In the genomic region with DNA sequence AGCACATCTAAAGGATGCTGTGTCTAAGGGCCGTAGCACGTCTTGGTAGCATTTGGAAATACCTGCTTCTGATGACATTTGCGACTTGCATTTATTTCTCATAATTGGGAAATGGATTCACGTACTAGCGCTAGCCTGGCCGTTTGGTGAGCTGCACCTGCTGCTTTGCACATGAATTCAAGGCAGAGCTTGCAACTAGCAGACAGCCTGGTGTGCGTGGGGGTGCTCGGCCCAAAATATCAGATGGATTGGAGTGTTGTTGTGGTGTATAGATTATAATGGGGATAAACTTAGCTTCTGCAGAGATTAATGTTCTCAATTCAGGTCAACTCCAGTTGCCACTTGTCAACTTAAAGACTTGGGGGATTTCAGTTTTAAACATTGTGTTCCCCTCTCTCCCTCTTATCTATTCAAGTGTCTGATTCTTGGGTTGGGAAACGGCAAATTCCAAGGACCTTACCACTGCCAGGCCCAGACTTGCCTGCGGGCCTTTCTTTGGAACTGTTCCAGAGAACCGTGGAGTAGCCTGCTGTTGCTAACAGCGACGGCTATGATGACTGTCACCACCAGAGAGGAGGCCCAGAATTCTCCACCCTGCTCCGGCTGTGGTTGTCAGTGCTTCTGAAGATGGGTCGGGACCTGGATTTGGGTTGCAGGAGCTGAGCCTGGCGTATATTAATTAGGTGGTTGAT, we compare ENCODE assay signal across 9 mouse cellular contexts. TPM values are rescaled to one million over a fixed set of nuclear protein-coding genes. Genes with fewer than 3 reads are reported as not detected.
DNase-seq lines count a peak whose midpoint lies in the region; ATAC-seq lines count a peak whose summit lies in the region.
"Had no signal": no experiment of that assay in that cellular context is flagged by ENCODE, and none has a peak within 500 bp of the region (broad histone marks: within the 10 kb centered on the region; RNA-seq: fewer than 3 reads in every experiment).

No protein-coding gene starts in this region.

- H3K27me3 ChIP-seq in forebrain, embryonic 13.5 days = no peaks in the 10 kb centered on the region
- no peaks in the 10 kb centered on the region for H3K27me3 ChIP-seq in forebrain, embryonic 10.5 days (ENCODE audit: poor library complexity, severe bottlenecking)
- H3K27me3 ChIP-seq in embryonic facial prominence, embryonic 15.5 days = no peaks in the 10 kb centered on the region

- no peak overlapping the region; the same call in 1 of the 2 replicates for H3K9ac ChIP-seq in forebrain, embryonic 13.5 days
- no peak overlapping the region for H3K9ac ChIP-seq in embryonic facial prominence, embryonic 15.5 days
- H3K9ac ChIP-seq: liver, embryonic 14.5 days had no signal

- 40% methylated on average over 16 of the region's 16 CpGs for WGBS in forebrain, embryonic 13.5 days
- 86% methylated on average over 16 of the region's 16 CpGs for WGBS in forebrain, embryonic 10.5 days
- WGBS in embryonic facial prominence, embryonic 15.5 days = 47% methylated on average over 16 of the region's 16 CpGs

- DNase-seq in forebrain, embryonic 10.5 days (ENCODE audit: extremely low spot score, low spot score) = no peak
- DNase-seq in adipocyte (ENCODE audit: low spot score) = peak; percentile 74
- DNase-seq in kidney, postnatal 4 days = peak; percentile 30 to 45
- peak; percentile 63 for DNase-seq in lung, postnatal 14 days
- no peak for DNase-seq in natural killer cell, adult 2 months (ENCODE audit: low spot score in 2 of 2)
- DNase-seq in gastrocnemius, postnatal 10 days = no peak

- H3K9me3 ChIP-seq in forebrain, embryonic 13.5 days (replicated peaks) = no peaks in the 10 kb centered on the region
- no peaks in the 10 kb centered on the region for H3K9me3 ChIP-seq in forebrain, embryonic 10.5 days
- no peaks in the 10 kb centered on the region for H3K9me3 ChIP-seq in embryonic facial prominence, embryonic 15.5 days (replicated peaks)

- no peak overlapping the region for H3K4me3 ChIP-seq in forebrain, embryonic 13.5 days
- no peak overlapping the region for H3K4me3 ChIP-seq in forebrain, embryonic 10.5 days
- H3K4me3 ChIP-seq in embryonic facial prominence, embryonic 15.5 days (replicated peaks) = no peak overlapping the region

- H3K27ac ChIP-seq in forebrain, embryonic 13.5 days = peak overlapping the region; percentile 84
- H3K27ac ChIP-seq in forebrain, embryonic 10.5 days = no peak overlapping the region; the same call in 1 of the 2 replicates
- peak overlapping the region; percentile 71; the same call in 1 of the 2 replicates for H3K27ac ChIP-seq in embryonic facial prominence, embryonic 15.5 days (replicated peaks)
- H3K27ac ChIP-seq: liver, embryonic 14.5 days had no signal

- H3K4me1 ChIP-seq in forebrain, embryonic 13.5 days = peaks cover 49% of the 10 kb centered on the region
- peaks cover 42% of the 10 kb centered on the region for H3K4me1 ChIP-seq in forebrain, embryonic 10.5 days
- peaks cover 45% of the 10 kb centered on the region for H3K4me1 ChIP-seq in embryonic facial prominence, embryonic 15.5 days

- peak; percentile 79 for ATAC-seq in forebrain, embryonic 13.5 days
- ATAC-seq in embryonic facial prominence, embryonic 15.5 days (ENCODE audit: insufficient number of reproducible peaks, low FRiP score, low TSS enrichment, low read depth) = no peak

- no peaks in the 10 kb centered on the region for H3K36me3 ChIP-seq in forebrain, embryonic 13.5 days (ENCODE audit: poor library complexity, severe bottlenecking)
- no peaks in the 10 kb centered on the region for H3K36me3 ChIP-seq in forebrain, embryonic 10.5 days (replicated peaks)
- H3K36me3 ChIP-seq in embryonic facial prominence, embryonic 15.5 days = no peaks in the 10 kb centered on the region

- peak overlapping the region; percentile 25 for H3K4me2 ChIP-seq in forebrain, embryonic 13.5 days
- H3K4me2 ChIP-seq in embryonic facial prominence, embryonic 15.5 days (replicated peaks) = no peak overlapping the region

RNA-seq across cellular contexts. Expression of a gene that starts 42.0 kb away (rescaled TPM):
- 9.5 and 10.1 TPM in 2 replicates for polyA plus RNA-seq in forebrain, embryonic 13.5 days (2015; fragmentation: Nextera tagmentation; extraction: Ambion mirVana)
- 7.7 and 8.6 TPM in 2 replicates for polyA plus RNA-seq in forebrain, embryonic 10.5 days (2016; fragmentation: Nextera tagmentation; extraction: Ambion mirVana)
- polyA plus RNA-seq in embryonic facial prominence, embryonic 15.5 days (2015; fragmentation: Nextera tagmentation; extraction: Ambion mirVana) = 9.0 and 10.3 TPM in 2 replicates
- 10 to 100 TPM in 1 of 2 experiments, 1 to 10 TPM in 1; 9.4 to 11.4 TPM for total RNA-seq in gastrocnemius, postnatal 10 days (2021)

Comparison
In these comparisons a context has a peak if more than half of its experiments do, and no peak if none do; other contexts are left out.
1. DNase-seq: peak in adipocyte (single experiment), kidney, postnatal 4 days (2 of 2) and lung, postnatal 14 days (single experiment); none in forebrain, embryonic 10.5 days (single experiment), natural killer cell, adult 2 months (0 of 2) and gastrocnemius, postnatal 10 days (single experiment).